In the genomic region with DNA sequence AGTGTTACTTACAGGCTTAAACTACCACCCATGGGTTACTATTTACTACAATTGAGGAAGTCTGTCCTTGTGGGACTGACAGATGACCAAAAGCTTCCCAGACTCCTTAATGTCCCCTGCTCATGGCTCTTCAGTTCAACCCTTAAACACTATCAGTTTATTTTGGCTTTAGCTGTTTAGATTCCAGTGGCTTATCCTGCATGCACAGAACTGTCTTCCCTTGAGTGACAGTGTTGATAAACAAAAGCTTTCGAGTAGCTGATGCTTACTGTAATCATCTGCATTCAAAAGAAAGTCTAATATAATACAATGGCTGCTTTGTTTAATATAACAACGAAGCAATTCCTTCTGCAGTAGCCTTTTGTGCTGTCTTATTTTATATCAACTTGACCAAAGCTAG, we compare ENCODE assay signal across 27 mouse cellular contexts. TPM values are rescaled to one million over a fixed set of nuclear protein-coding genes. Genes with fewer than 3 reads are reported as not detected.
DNase-seq lines count a peak whose midpoint lies in the region; ATAC-seq lines count a peak whose summit lies in the region.
"Had no signal": no experiment of that assay in that cellular context is flagged by ENCODE, and none has a peak within 500 bp of the region (broad histone marks: within the 10 kb centered on the region; RNA-seq: fewer than 3 reads in every experiment).

No protein-coding gene starts in this region.

- H3K27ac ChIP-seq in liver, embryonic 11.5 days (ENCODE audit: low read depth, low read length), result no peak overlapping the region
- H3K27ac ChIP-seq in liver, embryonic 12.5 days, result peak overlapping the region; percentile 42; the same call in 1 of the 2 replicates
- H3K27ac ChIP-seq in liver, embryonic 16.5 days (ENCODE audit: low read length), result no peak overlapping the region
- no peak overlapping the region for H3K27ac ChIP-seq in midbrain, embryonic 16.5 days (ENCODE audit: low read length)
- H3K27ac ChIP-seq: forebrain, embryonic 15.5 days; hindbrain, embryonic 13.5 days had no signal

- H3K27me3 ChIP-seq in liver, embryonic 11.5 days (replicated peaks; ENCODE audit: control insufficient read depth, insufficient read depth, low read length), result no peaks in the 10 kb centered on the region
- no peaks in the 10 kb centered on the region for H3K27me3 ChIP-seq in liver, embryonic 12.5 days (replicated peaks)
- H3K27me3 ChIP-seq in liver, embryonic 16.5 days (ENCODE audit: control insufficient read depth, insufficient read depth, low read depth, low read length), result no peaks in the 10 kb centered on the region
- H3K27me3 ChIP-seq in midbrain, embryonic 16.5 days (ENCODE audit: control insufficient read depth, insufficient read depth, low read depth, low read length), result no peaks in the 10 kb centered on the region
- H3K27me3 ChIP-seq: forebrain, embryonic 15.5 days; hindbrain, embryonic 13.5 days had no signal

- no peak overlapping the region for H3K4me2 ChIP-seq in liver, embryonic 11.5 days
- H3K4me2 ChIP-seq in liver, embryonic 12.5 days, result 0 out of 2 replicates have a peak overlapping the region, but pooled peaks have one; percentile 14
- 0 out of 2 replicates have a peak overlapping the region, but pooled peaks have one; percentile 17 for H3K4me2 ChIP-seq in liver, embryonic 16.5 days (ENCODE audit: low read depth, low read length)
- H3K4me2 ChIP-seq in midbrain, embryonic 16.5 days (ENCODE audit: low read length), result no peak overlapping the region
- H3K4me2 ChIP-seq: forebrain, embryonic 15.5 days; hindbrain, embryonic 13.5 days had no signal

- peak; percentile 88 for ATAC-seq in liver, embryonic 11.5 days (replicated peaks; ENCODE audit: low FRiP score)
- peak; percentile 85 for ATAC-seq in liver, embryonic 12.5 days
- ATAC-seq in liver, embryonic 16.5 days (ENCODE audit: low read depth), result peak; percentile 81
- ATAC-seq in midbrain, embryonic 16.5 days, result no peak
- ATAC-seq: CD4-positive, CD25-positive, alpha-beta regulatory T cell, adult 4 months; forebrain, embryonic 15.5 days had no signal

- H3K9ac ChIP-seq in liver, embryonic 11.5 days (ENCODE audit: low read depth, low read length), result no peak overlapping the region
- H3K9ac ChIP-seq in liver, embryonic 12.5 days, result no peak overlapping the region
- H3K9ac ChIP-seq in liver, embryonic 16.5 days (ENCODE audit: low read depth, low read length), result no peak overlapping the region
- H3K9ac ChIP-seq in midbrain, embryonic 16.5 days (ENCODE audit: low read depth, low read length), result no peak overlapping the region
- H3K9ac ChIP-seq: forebrain, embryonic 15.5 days; hindbrain, embryonic 13.5 days had no signal

- H3K9me3 ChIP-seq in liver, embryonic 11.5 days (ENCODE audit: control insufficient read depth, low read length), result no peaks in the 10 kb centered on the region
- H3K9me3 ChIP-seq in liver, embryonic 12.5 days (replicated peaks), result no peaks in the 10 kb centered on the region
- no peaks in the 10 kb centered on the region for H3K9me3 ChIP-seq in liver, embryonic 16.5 days (replicated peaks; ENCODE audit: control insufficient read depth, low read length)
- H3K9me3 ChIP-seq in midbrain, embryonic 16.5 days (replicated peaks; ENCODE audit: control insufficient read depth, low read length, poor library complexity, severe bottlenecking), result no peaks in the 10 kb centered on the region
- H3K9me3 ChIP-seq: forebrain, embryonic 15.5 days; G1E; hindbrain, embryonic 13.5 days had no signal

- 46% methylated on average over 2 of the region's 2 CpGs for WGBS in liver, embryonic 11.5 days
- WGBS in liver, embryonic 12.5 days (ENCODE audit: insufficient replicate concordance), result 33% methylated on average over 2 of the region's 2 CpGs
- WGBS in liver, embryonic 16.5 days (ENCODE audit: insufficient replicate concordance), result 20% methylated on average over 2 of the region's 2 CpGs
- WGBS in midbrain, embryonic 16.5 days, result 66% methylated on average over 2 of the region's 2 CpGs

- no peaks in the 10 kb centered on the region for H3K36me3 ChIP-seq in liver, embryonic 11.5 days (ENCODE audit: control insufficient read depth, insufficient read depth, low read length)
- no peaks in the 10 kb centered on the region for H3K36me3 ChIP-seq in liver, embryonic 12.5 days
- no peaks in the 10 kb centered on the region for H3K36me3 ChIP-seq in liver, embryonic 16.5 days (ENCODE audit: control insufficient read depth, insufficient read depth)
- no peaks in the 10 kb centered on the region for H3K36me3 ChIP-seq in midbrain, embryonic 16.5 days (ENCODE audit: control insufficient read depth, insufficient read depth, low read length)
- H3K36me3 ChIP-seq: forebrain, embryonic 15.5 days; G1E; hindbrain, embryonic 13.5 days had no signal

- no peak for DNase-seq in liver, embryonic 11.5 days (ENCODE audit: low spot score)
- DNase-seq in liver, result no peak
- DNase-seq in adipocyte (ENCODE audit: low spot score), result no peak
- DNase-seq in kidney, adult 18-20 months, result no peak
- no peak for DNase-seq in adrenal gland, postnatal 25 days
- DNase-seq: adrenal gland, adult 2 months; adrenal gland, postnatal 36 days; B cell, adult 2 months; cerebellum, adult 11-12 months; cerebellum, adult 9-10 months; cerebellum, postnatal 25 days; gastrocnemius, postnatal 36 days; heart, adult 11 months; heart, postnatal 10 days had no signal

- H3K4me1 ChIP-seq in liver, embryonic 11.5 days (replicated peaks; ENCODE audit: control insufficient read depth, insufficient read depth, low read length), result peaks cover 6% of the 10 kb centered on the region; the same call in 1 of the 2 replicates
- H3K4me1 ChIP-seq in liver, embryonic 12.5 days, result peaks cover 28% of the 10 kb centered on the region
- H3K4me1 ChIP-seq in liver, embryonic 16.5 days (ENCODE audit: control insufficient read depth, low read depth, low read length), result peaks cover 8% of the 10 kb centered on the region
- no peaks in the 10 kb centered on the region for H3K4me1 ChIP-seq in midbrain, embryonic 16.5 days (ENCODE audit: control insufficient read depth, insufficient read depth, low read length)
- H3K4me1 ChIP-seq: forebrain, embryonic 15.5 days; hindbrain, embryonic 13.5 days had no signal

- H3K4me3 ChIP-seq in liver, embryonic 11.5 days (ENCODE audit: low read depth, low read length), result no peak overlapping the region
- H3K4me3 ChIP-seq in liver, embryonic 12.5 days, result no peak overlapping the region
- no peak overlapping the region for H3K4me3 ChIP-seq in liver, embryonic 16.5 days (ENCODE audit: low read depth, low read length)
- H3K4me3 ChIP-seq in midbrain, embryonic 16.5 days (ENCODE audit: low read depth, low read length), result no peak overlapping the region
- H3K4me3 ChIP-seq: erythroblast, embryonic 14.5 days; forebrain, embryonic 15.5 days; hindbrain, embryonic 13.5 days had no signal

RNA-seq across cellular contexts. Expression of a gene that starts 7.3 kb away (rescaled TPM):
- polyA plus RNA-seq in liver, embryonic 11.5 days (2014; fragmentation: Nextera tagmentation; extraction: Ambion mirVana), result not detected in 2 replicates
- not detected in 2 replicates for polyA plus RNA-seq in liver, embryonic 12.5 days (2016; fragmentation: Nextera tagmentation; extraction: Ambion mirVana)
- polyA plus RNA-seq in liver, embryonic 16.5 days (2015; fragmentation: Nextera tagmentation; extraction: Ambion mirVana), result not detected in 2 replicates
- not detected in 2 replicates for polyA plus RNA-seq in midbrain, embryonic 16.5 days (2015; fragmentation: Nextera tagmentation; extraction: Ambion mirVana)
- not detected in 2 replicates for total RNA-seq in adrenal gland, postnatal 25 days (2021)
- total RNA-seq: adrenal gland, adult 2 months; adrenal gland, postnatal 36 days; G1E; gastrocnemius, adult 8-10 months; gastrocnemius, postnatal 36 days; heart, postnatal 10 days; hematopoietic stem cell, adult 5-6 weeks had no signal
- polyA plus RNA-seq: adrenal gland, adult 2 months; CD4-positive, CD25-positive, alpha-beta regulatory T cell, adult 4 months; embryonic facial prominence, embryonic 14.5 days; erythroblast, embryonic 14.5 days; forebrain, embryonic 11.5 days; forebrain, embryonic 15.5 days; G1E; heart, embryonic 14.5 days; hindbrain, embryonic 13.5 days had no signal

RNA-seq across cellular contexts. Expression of a gene that starts 13.8 kb away (rescaled TPM):
- polyA plus RNA-seq in liver, embryonic 11.5 days (2014; fragmentation: Nextera tagmentation; extraction: Ambion mirVana), result not detected in 2 replicates
- not detected in 2 replicates for polyA plus RNA-seq in liver, embryonic 12.5 days (2016; fragmentation: Nextera tagmentation; extraction: Ambion mirVana)
- not detected in 2 replicates for polyA plus RNA-seq in liver, embryonic 16.5 days (2015; fragmentation: Nextera tagmentation; extraction: Ambion mirVana)
- polyA plus RNA-seq in midbrain, embryonic 16.5 days (2015; fragmentation: Nextera tagmentation; extraction: Ambion mirVana), result not detected in 2 replicates
- total RNA-seq in adrenal gland, postnatal 25 days (2021), result not detected in 2 replicates
- total RNA-seq: adrenal gland, adult 2 months; adrenal gland, postnatal 36 days; G1E; gastrocnemius, adult 8-10 months; gastrocnemius, postnatal 36 days; heart, postnatal 10 days; hematopoietic stem cell, adult 5-6 weeks had no signal
- polyA plus RNA-seq: adrenal gland, adult 2 months; CD4-positive, CD25-positive, alpha-beta regulatory T cell, adult 4 months; embryonic facial prominence, embryonic 14.5 days; erythroblast, embryonic 14.5 days; forebrain, embryonic 11.5 days; forebrain, embryonic 15.5 days; G1E; heart, embryonic 14.5 days; hindbrain, embryonic 13.5 days had no signal

RNA-seq across cellular contexts. Expression of a gene that starts 20.0 kb away (rescaled TPM):
- not detected in 2 replicates for polyA plus RNA-seq in liver, embryonic 11.5 days (2014; fragmentation: Nextera tagmentation; extraction: Ambion mirVana)
- not detected in 2 replicates for polyA plus RNA-seq in liver, embryonic 12.5 days (2016; fragmentation: Nextera tagmentation; extraction: Ambion mirVana)
- polyA plus RNA-seq in liver, embryonic 16.5 days (2015; fragmentation: Nextera tagmentation; extraction: Ambion mirVana), result not detected in 2 replicates
- polyA plus RNA-seq in midbrain, embryonic 16.5 days (2015; fragmentation: Nextera tagmentation; extraction: Ambion mirVana), result not detected in 2 replicates
- total RNA-seq in adrenal gland, postnatal 25 days (2021), result not detected in 2 replicates
- total RNA-seq: adrenal gland, adult 2 months; adrenal gland, postnatal 36 days; gastrocnemius, adult 8-10 months; gastrocnemius, postnatal 36 days; heart, postnatal 10 days; hematopoietic stem cell, adult 5-6 weeks had no signal
- polyA plus RNA-seq: adrenal gland, adult 2 months; CD4-positive, CD25-positive, alpha-beta regulatory T cell, adult 4 months; embryonic facial prominence, embryonic 14.5 days; erythroblast, embryonic 14.5 days; forebrain, embryonic 11.5 days; forebrain, embryonic 15.5 days; G1E; heart, embryonic 14.5 days; hindbrain, embryonic 13.5 days had no signal

RNA-seq across cellular contexts. Expression of a gene that starts 21.6 kb away (rescaled TPM):
- not detected in 2 replicates for polyA plus RNA-seq in liver, embryonic 11.5 days (2014; fragmentation: Nextera tagmentation; extraction: Ambion mirVana)
- not detected in 2 replicates for polyA plus RNA-seq in liver, embryonic 12.5 days (2016; fragmentation: Nextera tagmentation; extraction: Ambion mirVana)
- not detected in 2 replicates for polyA plus RNA-seq in liver, embryonic 16.5 days (2015; fragmentation: Nextera tagmentation; extraction: Ambion mirVana)
- polyA plus RNA-seq in midbrain, embryonic 16.5 days (2015; fragmentation: Nextera tagmentation; extraction: Ambion mirVana), result not detected in 2 replicates
- total RNA-seq in adrenal gland, postnatal 25 days (2021), result not detected in 2 replicates
- total RNA-seq: adrenal gland, adult 2 months; adrenal gland, postnatal 36 days; G1E; gastrocnemius, adult 8-10 months; gastrocnemius, postnatal 36 days; heart, postnatal 10 days; hematopoietic stem cell, adult 5-6 weeks had no signal
- polyA plus RNA-seq: adrenal gland, adult 2 months; CD4-positive, CD25-positive, alpha-beta regulatory T cell, adult 4 months; embryonic facial prominence, embryonic 14.5 days; erythroblast, embryonic 14.5 days; forebrain, embryonic 11.5 days; forebrain, embryonic 15.5 days; G1E; heart, embryonic 14.5 days; hindbrain, embryonic 13.5 days had no signal

RNA-seq across cellular contexts. Expression of a gene that starts 30.4 kb away (rescaled TPM):
- not detected in 2 replicates for polyA plus RNA-seq in liver, embryonic 11.5 days (2014; fragmentation: Nextera tagmentation; extraction: Ambion mirVana)
- not detected in 2 replicates for polyA plus RNA-seq in liver, embryonic 12.5 days (2016; fragmentation: Nextera tagmentation; extraction: Ambion mirVana)
- not detected in 2 replicates for polyA plus RNA-seq in liver, embryonic 16.5 days (2015; fragmentation: Nextera tagmentation; extraction: Ambion mirVana)
- polyA plus RNA-seq in midbrain, embryonic 16.5 days (2015; fragmentation: Nextera tagmentation; extraction: Ambion mirVana), result not detected in 2 replicates
- not detected in 2 replicates for total RNA-seq in adrenal gland, postnatal 25 days (2021)
- total RNA-seq: adrenal gland, adult 2 months; adrenal gland, postnatal 36 days; gastrocnemius, adult 8-10 months; gastrocnemius, postnatal 36 days; heart, postnatal 10 days; hematopoietic stem cell, adult 5-6 weeks had no signal
- polyA plus RNA-seq: adrenal gland, adult 2 months; embryonic facial prominence, embryonic 14.5 days; erythroblast, embryonic 14.5 days; forebrain, embryonic 11.5 days; forebrain, embryonic 15.5 days; G1E; heart, embryonic 14.5 days; hindbrain, embryonic 13.5 days had no signal

Comparison
In these comparisons a context has a peak if more than half of its experiments do, and no peak if none do; other contexts are left out.
1. H3K4me2 ChIP-seq: peak in liver, embryonic 12.5 days (single experiment) and liver, embryonic 16.5 days (single experiment); none in liver, embryonic 11.5 days (single experiment) and midbrain, embryonic 16.5 days (single experiment).